Mouse (Mus musculus) neural tube, embryonic 11.5 days (tissue): Measurements from ENCODE around the gene Serpinb9. TPM values are rescaled to one million over a fixed set of nuclear protein-coding genes. Genes with fewer than 3 reads are reported as not detected.

Experiments used
- ATAC-seq: fragments of 200-750 bp; cut with Nextera tagmentation; 2 replicates; pipeline ENCODE4 v1.8.0; 2017; ENCODE audit warnings: moderate number of reproducible peaks, mild to moderate bottlenecking, moderate TSS enrichment, moderate library complexity; ENCODE audit not compliant: insufficient read depth, low FRiP score, low TSS enrichment
- DNase-seq: peaks from one replicate; pipeline ENCODE4 v3.0.0-alpha.2; 2015; ENCODE audit warnings: low spot score
- H3K27ac ChIP-seq: fragments of 300-500 bp; sonication (generic); 2 replicates; pipeline ENCODE4 v1.5.1; 2014; ENCODE audit warnings: low read depth, mild to moderate bottlenecking, low read length
- H3K27me3 ChIP-seq: fragments of 300-500 bp; sonication (generic); 2 replicates; pipeline ENCODE4 v1.6.1; 2014; ENCODE audit warnings: mild to moderate bottlenecking, low read length, mixed read lengths; ENCODE audit not compliant: control insufficient read depth, insufficient read depth
- H3K36me3 ChIP-seq: fragments of 300-500 bp; sonication (generic); 2 replicates; pipeline ENCODE4 v1.6.1; 2014; ENCODE audit warnings: mild to moderate bottlenecking, low read length, moderate library complexity, mixed read lengths; ENCODE audit not compliant: control insufficient read depth, insufficient read depth
- H3K4me1 ChIP-seq: fragments of 300-500 bp; sonication (generic); 2 replicates; pipeline ENCODE4 v1.6.1; 2014; ENCODE audit warnings: low read length, mixed read lengths; ENCODE audit not compliant: control insufficient read depth, insufficient read depth
- H3K4me2 ChIP-seq: fragments of 300-500 bp; sonication (generic); 2 replicates; pipeline ENCODE4 v1.6.1; 2014; ENCODE audit warnings: low read depth, mild to moderate bottlenecking, moderate library complexity
- H3K4me3 ChIP-seq: fragments of 300-500 bp; sonication (generic); 2 replicates; pipeline ENCODE4 v1.5.1; 2014; ENCODE audit warnings: low read depth, low read length
- H3K9ac ChIP-seq: fragments of 300-500 bp; sonication (generic); 2 replicates; pipeline ENCODE4 v1.6.1; 2014; ENCODE audit warnings: mild to moderate bottlenecking, low read length
- H3K9me3 ChIP-seq: fragments of 300-500 bp; sonication (generic); 2 replicates; pipeline ENCODE4 v1.6.1; 2016; ENCODE audit warnings: low read length; ENCODE audit not compliant: control insufficient read depth
- WGBS: fragments of 180-500 bp; shearing (Covaris S2); extraction: QIAGEN DNeasy Blood & Tissue Kit; methylation state at CpG from one replicate; pipeline ENCODE4 v1.1.7; 2014; 5-methylcytosine and 5-hydroxymethylcytosine counted together
- polyA plus RNA-seq: library from polyadenylated mRNA; unstranded; fragments of >200 nt; fragmentation: Nextera tagmentation; extraction: Ambion mirVana; gene quantifications from 2 replicates; pipeline ENCODE4 v1.2.1, GENCODE M21; 2014

Serpinb9 gene
- polyA plus RNA-seq, 1 experiment from 2014 or later, result 1.2 TPM

- Histone ChIP-seq H3K4me3 (no peak overlapping the region), H3K27me3 (no peaks in the 10 kb centered on the region), H3K9me3 (no peaks in the 10 kb centered on the region), H3K9ac (no peak overlapping the region), H3K36me3 (no peaks in the 10 kb centered on the region), H3K27ac (no peak overlapping the region), H3K4me1 (no peaks in the 10 kb centered on the region), H3K4me2 (no peak overlapping the region)
- DNase-seq, result no peak
- no peak for ATAC-seq
- 83% methylated on average over 1 of the region's 1 CpGs for WGBS
Observed at GRCm38 (mm10) chr13:33035506-33035905, 32.5 kb downstream of the Serpinb9 start.

GRCm38 (mm10) chr13:33043542-33043941, 40.5 kb downstream of the Serpinb9 start:
- WGBS, result 92% methylated on average over 3 of the region's 3 CpGs
- Histone ChIP-seq H3K9ac (no peak overlapping the region), H3K4me3 (no peak overlapping the region), H3K36me3 (no peaks in the 10 kb centered on the region), H3K4me2 (no peak overlapping the region), H3K9me3 (no peaks in the 10 kb centered on the region), H3K4me1 (no peaks in the 10 kb centered on the region), H3K27me3 (no peaks in the 10 kb centered on the region), H3K27ac (no peak overlapping the region)
- no peak for ATAC-seq
- DNase-seq, result no peak

- H3K9me3 ChIP-seq, result no peaks in the 10 kb centered on the region
- no peaks in the 10 kb centered on the region for H3K27me3 ChIP-seq
- no peaks in the 10 kb centered on the region for H3K36me3 ChIP-seq
- no peak overlapping the region for H3K9ac ChIP-seq
- no peak overlapping the region for H3K27ac ChIP-seq
- 91% methylated on average over 2 of the region's 2 CpGs for WGBS
- no peak overlapping the region for H3K4me2 ChIP-seq
- no peak overlapping the region for H3K4me3 ChIP-seq
- ATAC-seq (no peak), DNase-seq (no peak)
- H3K4me1 ChIP-seq, result no peaks in the 10 kb centered on the region
Observed at GRCm38 (mm10) chr13:33047234-33047633, 44.2 kb downstream of the Serpinb9 start.

- DNase-seq (no peak), ATAC-seq (no peak)
- no peaks in the 10 kb centered on the region for H3K4me1 ChIP-seq
- no peak overlapping the region for H3K4me2 ChIP-seq
- no peaks in the 10 kb centered on the region for H3K27me3 ChIP-seq
- 85% methylated on average over 4 of the region's 4 CpGs for WGBS
- H3K36me3 ChIP-seq, result no peaks in the 10 kb centered on the region
- H3K9ac ChIP-seq, result no peak overlapping the region
- no peak overlapping the region for H3K27ac ChIP-seq
- H3K9me3 ChIP-seq, result no peaks in the 10 kb centered on the region
- H3K4me3 ChIP-seq, result no peak overlapping the region
Observed at GRCm38 (mm10) chr13:33048187-33048586, 45.1 kb downstream of the Serpinb9 start.

- Histone ChIP-seq H3K9ac (no peak overlapping the region), H3K36me3 (no peaks in the 10 kb centered on the region), H3K4me2 (no peak overlapping the region), H3K27ac (no peak overlapping the region), H3K4me3 (no peak overlapping the region), H3K4me1 (no peaks in the 10 kb centered on the region), H3K27me3 (no peaks in the 10 kb centered on the region), H3K9me3 (no peaks in the 10 kb centered on the region)
- no peak for DNase-seq
- ATAC-seq, result no peak
- 76% methylated on average over 3 of the region's 3 CpGs for whole genome bisulfite sequencing
Observed at GRCm38 (mm10) chr13:33051697-33052096, 48.6 kb downstream of the Serpinb9 start.

GRCm38 (mm10) chr13:33063048-33063447, 60.0 kb downstream of the Serpinb9 start:
- Histone ChIP-seq H3K9ac (no peak overlapping the region), H3K4me1 (no peaks in the 10 kb centered on the region), H3K4me2 (no peak overlapping the region), H3K27me3 (no peaks in the 10 kb centered on the region), H3K9me3 (no peaks in the 10 kb centered on the region), H3K36me3 (no peaks in the 10 kb centered on the region), H3K27ac (no peak overlapping the region), H3K4me3 (no peak overlapping the region)
- DNase-seq (no peak), ATAC-seq (no peak)
- 77% methylated on average over 1 of the region's 1 CpGs for WGBS

Other genes with a start within 250 kb of the Serpinb9 start
- 1.8 and 2.3 TPM in 2 replicates for gene Mylk4, start 219.3 kb upstream of the Serpinb9 start, polyA plus RNA-seq
- 18.6 and 21.3 TPM in 2 replicates for gene Wrnip1, start 201.2 kb upstream of the Serpinb9 start, polyA plus RNA-seq
- gene D930007J09Rik, start 200.4 kb upstream of the Serpinb9 start, polyA plus RNA-seq, result not detected in 2 replicates
- 0.69 and 1.6 TPM in 2 replicates for gene Serpinb1a, start 152.1 kb upstream of the Serpinb9 start, polyA plus RNA-seq
- not detected in 2 replicates for gene Serpinb1c, start 105.0 kb upstream of the Serpinb9 start, polyA plus RNA-seq
- gene Serpinb6b, start 38.0 kb upstream of the Serpinb9 start, polyA plus RNA-seq, result 0.31 and 0.96 TPM in 2 replicates
- gene Serpinb9b, start 24.2 kb downstream of the Serpinb9 start, polyA plus RNA-seq, result 0.20 TPM in 1 of 2 replicates, not detected in the other
- not detected in 2 replicates for gene Serpinb1b, start 75.3 kb downstream of the Serpinb9 start, polyA plus RNA-seq
- gene Serpinb9c, start 156.5 kb downstream of the Serpinb9 start, polyA plus RNA-seq, result not detected in 2 replicates
- not detected in 2 replicates for gene Serpinb9d, start 189.7 kb downstream of the Serpinb9 start, polyA plus RNA-seq
- gene Serpinb9e, start 246.4 kb downstream of the Serpinb9 start, polyA plus RNA-seq, result not detected in 2 replicates